Mouse (Mus musculus) embryonic facial prominence, embryonic 10.5 days (tissue): ENCODE data around the gene Actbl2. TPM values are rescaled to one million over a fixed set of nuclear protein-coding genes. Genes with fewer than 3 reads are reported as not detected.

ENCODE experiments used
- polyA plus RNA-seq: library from polyadenylated mRNA; unstranded; fragments of >200 nt; fragmentation: Nextera tagmentation; extraction: Ambion mirVana; gene quantifications from 2 replicates; pipeline ENCODE4 v1.2.1, GENCODE M21; 2016

Gene Actbl2
- polyA plus RNA-seq, 1 experiment from 2014 or later, result not detected

Other genes starting within 250 kb of the Actbl2 start
- 95.6 and 101 TPM in 2 replicates for gene Gpbp1, start 235.1 kb downstream of the Actbl2 start, polyA plus RNA-seq